Mouse (Mus musculus): ENCODE data around the gene Muc20.

Muc20 gene

DNA sequence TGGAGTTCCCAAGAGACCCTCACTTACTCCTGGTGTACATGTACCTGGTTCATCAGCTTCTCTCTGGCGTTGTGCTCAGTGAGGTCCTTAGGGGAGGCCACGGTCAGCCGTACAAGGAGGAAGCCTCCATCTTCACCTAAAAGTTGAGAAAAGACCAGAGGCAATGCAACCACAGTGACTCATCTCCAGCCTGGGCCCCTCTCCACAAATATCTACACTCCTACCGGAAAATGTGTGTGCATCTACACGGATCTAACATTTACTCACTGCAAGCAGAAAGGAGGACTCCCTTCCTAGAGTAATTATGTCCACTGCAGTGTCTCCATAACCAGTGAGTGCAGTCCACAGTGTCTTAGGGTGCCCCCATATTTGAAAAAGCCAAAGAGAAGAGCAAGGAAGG is 7.2 kb downstream of the Muc20 start:
- no peak for DNase-seq

- no peak for DNase-seq
These were observed 12.4 kb downstream of the Muc20 start for GRCm38 (mm10) chr16:32784840-32785239.

DNA sequence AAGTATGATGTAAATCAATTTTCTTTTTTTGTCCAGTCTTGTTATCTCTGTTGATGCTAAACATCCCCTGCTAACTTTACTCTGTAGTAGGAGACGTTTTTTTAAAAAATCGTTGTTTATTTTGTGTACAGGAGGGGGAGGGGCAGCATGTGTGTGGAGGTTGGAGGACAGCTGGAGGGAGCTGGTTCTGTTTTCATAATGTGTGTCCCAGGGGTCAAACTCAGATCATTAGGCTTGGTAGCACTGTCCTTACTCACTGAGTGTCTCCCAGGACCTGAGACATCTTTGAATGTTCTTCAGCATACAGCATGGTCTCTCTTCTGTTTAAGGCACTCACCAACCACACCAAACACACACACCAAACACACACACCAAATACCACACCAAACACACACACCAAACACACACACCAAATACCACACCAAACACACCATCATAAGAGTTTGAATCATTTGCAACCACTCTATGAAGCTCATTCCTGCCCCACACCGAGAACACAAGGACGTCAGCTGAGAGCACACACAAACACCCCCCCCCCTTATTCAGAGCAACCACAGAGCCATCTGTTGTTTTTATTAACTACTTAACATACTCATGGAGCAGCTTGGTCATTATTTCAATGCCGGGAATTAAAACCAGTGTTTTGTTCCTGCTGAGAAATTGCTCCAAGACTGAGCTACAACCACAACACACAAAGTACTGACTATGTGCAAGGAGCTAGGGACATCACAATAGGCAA is 13.7 kb downstream of the Muc20 start:
- DNase-seq = no peak

GRCm38 (mm10) chr16:32778956-32779355 is 18.3 kb downstream of the Muc20 start:
- no peak for DNase-seq

- no peak for DNase-seq
These were observed 20.6 kb downstream of the Muc20 start for GRCm38 (mm10) chr16:32776676-32777075.

- DNase-seq = no peak
These were observed 30.3 kb downstream of the Muc20 start for GRCm38 (mm10) chr16:32766904-32767303.

GRCm38 (mm10) chr16:32764961-32765360 is 32.3 kb downstream of the Muc20 start:
- DNase-seq = no peak

GRCm38 (mm10) chr16:32764550-32764949 is 32.7 kb downstream of the Muc20 start:
- no peak for DNase-seq

- DNase-seq = no peak
These were observed 46.8 kb downstream of the Muc20 start for GRCm38 (mm10) chr16:32750242-32751127.

DNA sequence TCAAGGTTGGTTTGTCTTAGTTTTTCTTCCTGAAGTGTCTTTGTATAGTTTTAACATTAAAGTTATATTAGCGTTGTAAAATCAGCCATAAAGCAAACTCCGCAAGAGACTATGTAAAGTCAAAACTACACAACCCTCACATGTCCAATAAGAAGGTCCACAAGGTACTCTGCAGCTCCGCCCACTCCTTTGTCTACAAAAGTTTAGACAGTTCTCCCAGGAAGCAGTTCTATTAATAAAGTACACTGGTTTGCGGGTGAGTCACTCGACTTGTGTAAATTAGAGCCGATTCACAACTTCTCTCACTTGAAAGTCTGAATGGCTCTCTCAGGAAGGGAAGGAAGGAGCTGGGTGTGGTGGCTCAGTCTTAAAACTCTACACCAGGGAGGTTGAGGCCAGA is 51.4 kb downstream of the Muc20 start:
- DNase-seq = no peak

DNA sequence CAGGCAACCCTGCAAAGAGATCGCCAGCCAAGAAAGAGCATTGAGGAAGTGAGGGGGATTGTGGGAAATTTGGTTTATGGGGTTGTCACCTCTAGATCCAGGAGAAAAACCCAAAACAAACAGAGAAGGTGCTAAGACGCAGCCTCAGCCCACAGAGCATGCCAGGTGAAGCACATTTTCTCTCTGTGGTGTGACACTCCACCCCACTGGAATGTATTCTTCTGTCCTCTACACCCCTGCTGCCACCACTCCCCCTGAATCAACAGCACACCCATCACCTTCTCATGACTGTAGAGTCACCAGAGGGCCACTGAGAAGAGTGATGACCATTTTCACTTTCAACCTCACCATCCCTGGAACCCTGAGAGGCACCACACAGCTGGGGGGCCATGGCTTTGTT is 54.5 kb downstream of the Muc20 start:
- DNase-seq = no peak

GRCm38 (mm10) chr16:32741366-32741765 is 55.9 kb downstream of the Muc20 start:
- DNase-seq = no peak

GRCm38 (mm10) chr16:32740003-32740663 is 57.1 kb downstream of the Muc20 start:
- no peak for DNase-seq

GRCm38 (mm10) chr16:32736022-32736421 is 61.2 kb downstream of the Muc20 start:
- no peak for DNase-seq

- DNase-seq = no peak
These were observed 61.6 kb downstream of the Muc20 start, which contains the start of gene Muc4 for GRCm38 (mm10) chr16:32735586-32735985. Gene Muc4 (plus strand): TSS chr16:32735886.

- DNase-seq = no peak
These were observed 64.0 kb downstream of the Muc20 start for GRCm38 (mm10) chr16:32733213-32733612.

DNA sequence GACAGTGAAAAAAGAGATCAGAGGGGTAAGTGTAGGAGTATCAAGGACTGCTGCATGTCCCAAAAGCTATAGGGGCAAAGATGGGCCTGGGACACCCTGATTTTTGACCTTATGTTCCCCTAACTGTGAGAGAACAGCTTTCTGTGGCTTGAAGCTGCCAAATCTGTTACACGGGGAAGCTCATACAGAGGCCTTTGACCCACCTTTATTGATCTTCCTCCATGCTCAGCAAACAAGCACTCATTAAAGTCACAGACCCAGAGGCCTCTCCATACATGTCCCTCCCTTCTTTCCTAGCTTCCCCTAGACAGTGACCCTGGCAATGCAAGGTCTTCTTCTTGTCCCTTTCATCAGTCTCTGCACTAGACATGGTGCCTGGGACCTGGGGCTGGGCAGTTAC is 68.5 kb downstream of the Muc20 start:
- no peak for DNase-seq

DNA sequence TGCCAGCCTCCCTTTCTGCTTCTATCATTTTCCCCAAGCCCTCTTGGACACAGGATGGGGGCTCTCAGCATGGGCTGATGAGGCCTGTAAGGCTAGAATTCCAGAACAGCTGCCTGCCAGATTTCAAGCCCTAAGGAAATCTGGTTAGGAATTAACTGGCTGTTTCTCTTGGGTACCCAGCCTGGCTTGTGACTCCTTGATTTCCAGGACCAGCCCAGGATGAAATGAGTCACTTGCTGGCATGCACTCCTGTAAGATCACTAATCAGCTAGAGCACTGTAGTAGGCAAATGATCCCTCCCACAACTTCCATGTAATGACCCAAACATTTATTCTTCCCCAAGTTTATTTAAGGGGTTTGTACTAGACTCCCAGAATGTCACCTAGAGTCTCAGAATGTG is 69.0 kb downstream of the Muc20 start:
- DNase-seq = peak; percentile 67

Measured in kidney, adult 11 months (tissue).